ENCODE assay signal across 9 mouse cellular contexts in the genomic region with DNA sequence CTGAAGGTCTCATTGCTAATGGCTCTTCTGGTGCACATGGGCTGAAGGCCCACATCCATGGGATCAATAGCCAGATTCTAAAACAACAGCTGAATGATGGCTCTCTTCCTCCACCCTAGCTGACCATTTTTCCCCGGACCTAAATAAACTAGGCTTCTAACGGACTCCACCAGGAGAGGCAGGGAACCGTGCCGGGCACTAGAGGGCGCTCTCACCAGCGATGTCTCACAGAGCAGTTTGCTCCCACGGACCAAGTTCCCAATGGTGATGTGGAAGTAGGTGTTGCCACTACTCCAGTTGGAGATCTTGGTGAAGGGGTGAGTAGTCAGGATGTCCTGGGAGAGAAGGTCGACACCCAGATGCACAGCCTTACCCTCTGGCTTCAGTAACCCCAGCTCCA.
A peak's percentile ranks its signal among the peaks of the same experiment; 100 is the strongest.
DNase-seq lines count a peak whose midpoint lies in the region; ATAC-seq and TF ChIP-seq lines count a peak whose summit lies in the region.
"Had no signal": no experiment of that assay in that cellular context is flagged by ENCODE, and none has a peak within 500 bp of the region (broad histone marks: within the 10 kb centered on the region; RNA-seq: fewer than 3 reads in every experiment).

No protein-coding gene starts in this region.

- TF ChIP-seq POLR2A in spleen, adult 2 months (IDR thresholded peaks at IDR 0.05; ENCODE audit: low read depth, low read length): no peak

- no peaks in the 10 kb centered on the region for H3K4me1 ChIP-seq in spleen, adult 2 months (ENCODE audit: control insufficient read depth, insufficient read depth, insufficient read length)

- DNase-seq in gastrocnemius, adult 18-20 months (ENCODE audit: low spot score): peak; percentile 42
- DNase-seq in gastrocnemius, postnatal 25 days: no peak
- peak in 1 of 2 experiments; percentile 34 for DNase-seq in spleen, adult 2 months (ENCODE audit: low read depth in 1 of 2, low spot score in 2 of 2)
- DNase-seq in spleen, postnatal 36 days (ENCODE audit: low spot score in 2 of 2): no peak
- DNase-seq in embryo, embryonic 9.5 days (ENCODE audit: extremely low spot score): peak; percentile 61
- peak; percentile 81 to 82 for DNase-seq in kidney, postnatal 4 days

- H3K36me3 ChIP-seq in spleen, adult 2 months (ENCODE audit: control insufficient read depth, insufficient read depth, low read length): 0 out of 2 replicates have a peak, but pooled peaks cover 2% of the 10 kb centered on the region
- H3K36me3 ChIP-seq: lung, embryonic 15.5 days had no signal

- TF ChIP-seq CTCF in spleen, adult 2 months (IDR thresholded peaks at IDR 0.05; ENCODE audit: extremely low read depth, insufficient read depth, insufficient read length, insufficient replicate concordance): peak; percentile 78

- no peak overlapping the region for H3K4me3 ChIP-seq in spleen, adult 2 months (ENCODE audit: extremely low read depth, insufficient read depth, insufficient read length)
- H3K4me3 ChIP-seq: lung, embryonic 15.5 days had no signal

- no peak overlapping the region for H3K27ac ChIP-seq in spleen, adult 2 months (ENCODE audit: insufficient read depth, low read length)
- H3K27ac ChIP-seq: lung, embryonic 15.5 days had no signal

- no peaks in the 10 kb centered on the region for H3K27me3 ChIP-seq in spleen, adult 2 months (ENCODE audit: control insufficient read depth, insufficient read depth, low read length)
- H3K27me3 ChIP-seq: lung, embryonic 15.5 days had no signal

- 31% methylated on average over 8 of the region's 8 CpGs for WGBS in spleen, adult 2 months

- ATAC-seq in megakaryocyte-erythroid progenitor cell, adult 5-6 weeks (replicated peaks; ENCODE audit: low FRiP score, low TSS enrichment, poor library complexity, severe bottlenecking): 0 out of 2 replicates have a peak, but pooled peaks have one; percentile 62
- ATAC-seq in monocyte, adult 5-6 weeks (replicated peaks; ENCODE audit: insufficient number of reproducible peaks, low FRiP score, low TSS enrichment, poor library complexity, severe bottlenecking): no peak

Comparison
In these comparisons a context has a peak if more than half of its experiments do, and no peak if none do; other contexts are left out.
1. DNase-seq: peak in gastrocnemius, adult 18-20 months (single experiment), embryo, embryonic 9.5 days (single experiment) and kidney, postnatal 4 days (2 of 2); none in gastrocnemius, postnatal 25 days (single experiment) and spleen, postnatal 36 days (0 of 2).